Mouse (Mus musculus): ENCODE data around the gene Cdk14.
"Not testable (repeated sequence)": the region's sequence is repeated elsewhere in the genome, so short reads cannot be mapped to it uniquely, and the experiment has no call there.

The Cdk14 gene

GRCm38 (mm10) chr5:4990237-4990636 is 429.9 kb downstream of the Cdk14 start:
- no peak for DNase-seq (ENCODE audit: low spot score in 2 of 2)

- DNase-seq (ENCODE audit: low spot score in 2 of 2): no peak
Observed at GRCm38 (mm10) chr5:4986181-4986580, 433.9 kb downstream of the Cdk14 start.

- no peak for DNase-seq (ENCODE audit: low spot score in 2 of 2)
Observed at GRCm38 (mm10) chr5:4979551-4979950, 440.6 kb downstream of the Cdk14 start.

- no peak for DNase-seq (ENCODE audit: low spot score in 2 of 2)
Observed at GRCm38 (mm10) chr5:4973408-4973807, 446.7 kb downstream of the Cdk14 start.

- peak; percentile 17 to 50 for DNase-seq (ENCODE audit: low spot score in 2 of 2)
Observed at GRCm38 (mm10) chr5:4962063-4962610, 458.0 kb downstream of the Cdk14 start.

GRCm38 (mm10) chr5:4961636-4962035 is 458.5 kb downstream of the Cdk14 start:
- DNase-seq (ENCODE audit: low spot score in 2 of 2): no peak

- no peak for DNase-seq (ENCODE audit: low spot score in 2 of 2)
Observed at GRCm38 (mm10) chr5:4959446-4959845, 460.7 kb downstream of the Cdk14 start.

- DNase-seq (ENCODE audit: low spot score in 2 of 2): no peak
Observed at GRCm38 (mm10) chr5:4955993-4956392, 464.1 kb downstream of the Cdk14 start.

GRCm38 (mm10) chr5:4955392-4955791 is 464.7 kb downstream of the Cdk14 start:
- no peak for DNase-seq (ENCODE audit: low spot score in 2 of 2)

- DNase-seq (ENCODE audit: low spot score in 2 of 2): no peak
Observed at GRCm38 (mm10) chr5:4949433-4949832, 470.7 kb downstream of the Cdk14 start.

GRCm38 (mm10) chr5:4948090-4948954 is 471.8 kb downstream of the Cdk14 start:
- DNase-seq (ENCODE audit: low spot score in 2 of 2): no peak

GRCm38 (mm10) chr5:4935131-4935530 is 485.0 kb downstream of the Cdk14 start:
- no peak for DNase-seq (ENCODE audit: low spot score in 2 of 2)

- no peak for DNase-seq (ENCODE audit: low spot score in 2 of 2)
Observed at GRCm38 (mm10) chr5:4934491-4934890, 485.6 kb downstream of the Cdk14 start.

GRCm38 (mm10) chr5:4931539-4932143 is 488.5 kb downstream of the Cdk14 start:
- no peak for DNase-seq (ENCODE audit: low spot score in 2 of 2)

GRCm38 (mm10) chr5:4929628-4930027 is 490.5 kb downstream of the Cdk14 start:
- no peak for DNase-seq (ENCODE audit: low spot score in 2 of 2)

GRCm38 (mm10) chr5:4924866-4925265 is 495.2 kb downstream of the Cdk14 start:
- no peak for DNase-seq (ENCODE audit: low spot score in 2 of 2)

GRCm38 (mm10) chr5:4918376-4918775 is 501.7 kb downstream of the Cdk14 start:
- DNase-seq (ENCODE audit: low spot score in 2 of 2): peak in 1 of 2 experiments; percentile 53

GRCm38 (mm10) chr5:4917743-4918142 is 502.4 kb downstream of the Cdk14 start:
- no peak for DNase-seq (ENCODE audit: low spot score in 2 of 2)

GRCm38 (mm10) chr5:4917274-4917673 is 502.8 kb downstream of the Cdk14 start:
- no peak for DNase-seq (ENCODE audit: low spot score in 2 of 2)

- DNase-seq (ENCODE audit: low spot score in 2 of 2): no peak
Observed at GRCm38 (mm10) chr5:4916390-4917273, 503.5 kb downstream of the Cdk14 start.

- not testable (repeated sequence) for DNase-seq (ENCODE audit: low spot score in 2 of 2)
Observed at GRCm38 (mm10) chr5:4904911-4905310, 515.2 kb downstream of the Cdk14 start.

GRCm38 (mm10) chr5:4898241-4898640 is 521.9 kb downstream of the Cdk14 start:
- DNase-seq (ENCODE audit: low spot score in 2 of 2): no peak

Data from frontal cortex, postnatal 14 days (tissue).